Mouse (Mus musculus) olfactory bulb, adult 2 months (tissue): Measurements from ENCODE around the gene Adgrg5.

Experiments
- CTCF ChIP-seq: fragments of 200-500 bp; IDR thresholded peaks from 2 replicates; pipeline ENCODE4 v1.5.1; 2012; ENCODE audit warnings: low read depth, mild to moderate bottlenecking, low read length, moderate library complexity; ENCODE audit not compliant: insufficient read depth
- POLR2A ChIP-seq: fragments of 200-500 bp; IDR thresholded peaks from 2 replicates; pipeline ENCODE4 v1.6.1; 2012; ENCODE audit warnings: mild to moderate bottlenecking, low read depth, low read length, moderate library complexity; ENCODE audit not compliant: insufficient read depth

DNA sequence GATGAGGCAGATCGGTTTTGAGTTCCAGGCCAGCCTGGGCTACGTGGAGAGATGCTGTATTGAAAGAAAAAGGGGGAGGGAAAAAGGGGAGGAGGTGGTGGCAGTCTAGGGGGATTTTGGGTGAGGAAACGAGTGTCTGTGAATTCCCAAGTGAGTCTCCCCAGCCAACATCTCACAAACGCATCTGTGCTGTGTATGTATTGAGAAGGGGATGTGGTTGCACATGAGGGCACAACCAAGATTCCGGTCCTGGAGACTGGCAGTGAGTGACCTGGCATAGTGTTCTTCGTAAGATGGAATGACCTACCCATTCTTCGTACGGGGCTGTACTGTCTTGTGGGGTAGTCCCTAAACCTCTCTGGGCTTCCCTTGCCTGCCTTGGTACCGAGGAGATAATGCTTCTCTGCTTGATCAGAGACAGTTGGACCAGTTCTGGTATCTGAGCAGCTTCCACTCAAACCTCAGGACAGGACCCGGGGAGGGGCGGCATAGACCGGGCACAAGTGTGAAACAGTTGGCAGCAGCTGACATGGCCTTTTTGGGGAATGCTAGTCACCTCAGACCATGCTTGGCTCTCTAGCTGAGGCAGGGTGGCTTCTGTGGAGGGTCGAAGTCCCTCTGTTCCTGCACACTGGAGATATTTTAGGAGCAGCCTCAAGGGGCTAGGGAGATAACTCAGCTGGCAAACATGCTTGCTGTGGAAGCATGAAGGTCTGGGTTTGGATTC lies 55.3 kb downstream of the Adgrg5 start:
- TF ChIP-seq POLR2A (no peak), CTCF (no peak)
